Mouse (Mus musculus) CD8-positive naive resting alpha-beta T cell, adult 2 months (primary cell): ENCODE data around the gene Pmp22.
A peak's percentile ranks its signal among the peaks of the same experiment; 100 is the strongest.

Experiments used
- DNase-seq, 2 experiments: peaks; one replicate each; pipeline ENCODE4 v3.0.0; 2022; ENCODE audit warnings: low read depth in 2 of 2, low spot score in 2 of 2

Gene Pmp22

GRCm38 (mm10) chr11:63126976-63127375 is 1.8 kb upstream of the Pmp22 start:
- DNase-seq, result no peak

GRCm38 (mm10) chr11:63127513-63127912 is 1.3 kb upstream of the Pmp22 start:
- no peak for DNase-seq

- DNase-seq, result no peak
Observed at GRCm38 (mm10) chr11:63129375-63129774, 593 bp downstream of the Pmp22 start.

GRCm38 (mm10) chr11:63129840-63130239 is 1.1 kb downstream of the Pmp22 start:
- no peak for DNase-seq

GRCm38 (mm10) chr11:63130497-63130896 is 1.7 kb downstream of the Pmp22 start:
- DNase-seq, result no peak

GRCm38 (mm10) chr11:63131001-63131692 is 2.4 kb downstream of the Pmp22 start:
- DNase-seq, result no peak

GRCm38 (mm10) chr11:63131693-63132040 is 2.9 kb downstream of the Pmp22 start:
- DNase-seq, result no peak

GRCm38 (mm10) chr11:63132151-63132500 is 3.3 kb downstream of the Pmp22 start:
- no peak for DNase-seq

GRCm38 (mm10) chr11:63132501-63133435 is 4.0 kb downstream of the Pmp22 start:
- DNase-seq, result no peak

GRCm38 (mm10) chr11:63134021-63134420 is 5.2 kb downstream of the Pmp22 start:
- DNase-seq, result no peak

- DNase-seq, result no peak
Observed at GRCm38 (mm10) chr11:63134742-63135482, 6.1 kb downstream of the Pmp22 start.

GRCm38 (mm10) chr11:63135622-63136021 is 6.8 kb downstream of the Pmp22 start:
- DNase-seq, result peak; percentile 57 to 68

- DNase-seq, result no peak
Observed at GRCm38 (mm10) chr11:63136205-63136604, 7.4 kb downstream of the Pmp22 start.

GRCm38 (mm10) chr11:63136836-63137416 is 8.1 kb downstream of the Pmp22 start:
- DNase-seq, result no peak

- no peak for DNase-seq
Observed at GRCm38 (mm10) chr11:63138739-63139138, 10.0 kb downstream of the Pmp22 start.

- DNase-seq, result no peak
Observed at GRCm38 (mm10) chr11:63142311-63142710, 13.5 kb downstream of the Pmp22 start.

GRCm38 (mm10) chr11:63142816-63143215 is 14.0 kb downstream of the Pmp22 start:
- no peak for DNase-seq

- no peak for DNase-seq
Observed at GRCm38 (mm10) chr11:63143486-63143885, 14.7 kb downstream of the Pmp22 start.

GRCm38 (mm10) chr11:63146601-63147000 is 17.8 kb downstream of the Pmp22 start:
- peak in 1 of 2 experiments; percentile 19 for DNase-seq

GRCm38 (mm10) chr11:63148276-63148675 is 19.5 kb downstream of the Pmp22 start:
- peak in 1 of 2 experiments; percentile 18 for DNase-seq

- DNase-seq, result no peak
Observed at GRCm38 (mm10) chr11:63151857-63152256, 23.1 kb downstream of the Pmp22 start.
